Mouse (Mus musculus) R1 (cell line): ENCODE results near the gene Smim24.
A peak's percentile ranks its signal among the peaks of the same experiment; 100 is the strongest.

Experiments
- DNase-seq: peaks from one replicate; pipeline ENCODE4 v3.0.0-alpha.2; 2018; ENCODE audit warnings: low read depth, low spot score

The Smim24 gene

GRCm38 (mm10) chr10:81392781-81393185, at the start of gene Smim24:
TSS of gene Smim24 (plus strand) at chr10:81393051.
- DNase-seq = no peak

- DNase-seq = no peak
These were observed 48.3 kb upstream of the Smim24 start for GRCm38 (mm10) chr10:81344421-81345161.

- DNase-seq = no peak
These were observed 47.7 kb upstream of the Smim24 start for GRCm38 (mm10) chr10:81345162-81345534.

- DNase-seq = peak; percentile 89
These were observed 46.3 kb upstream of the Smim24 start for GRCm38 (mm10) chr10:81346453-81347067.

- peak; percentile 97 for DNase-seq
These were observed 43.7 kb upstream of the Smim24 start for GRCm38 (mm10) chr10:81349146-81349545.

GRCm38 (mm10) chr10:81349961-81350350, 42.9 kb upstream of the Smim24 start:
- no peak for DNase-seq

GRCm38 (mm10) chr10:81350351-81351063, 42.3 kb upstream of the Smim24 start, which contains the start of gene Hmg20b:
TSS of gene Hmg20b (minus strand) at chr10:81350480.
- peak; percentile 99 for DNase-seq

GRCm38 (mm10) chr10:81351678-81352291, 41.1 kb upstream of the Smim24 start:
- DNase-seq = peak; percentile 91

- peak; percentile 85 for DNase-seq
These were observed 37.9 kb upstream of the Smim24 start for GRCm38 (mm10) chr10:81354738-81355477.

GRCm38 (mm10) chr10:81355533-81355932, 37.3 kb upstream of the Smim24 start:
- DNase-seq = no peak

GRCm38 (mm10) chr10:81356352-81356990, 36.4 kb upstream of the Smim24 start:
- no peak for DNase-seq

- DNase-seq = peak; percentile 85
These were observed 35.6 kb upstream of the Smim24 start, which contains the start of gene Mfsd12 for GRCm38 (mm10) chr10:81356991-81357844. TSS of gene Mfsd12 (plus strand) at chr10:81357491.

GRCm38 (mm10) chr10:81358209-81358608, 34.6 kb upstream of the Smim24 start:
- peak; percentile 71 for DNase-seq

GRCm38 (mm10) chr10:81358841-81359240, 34.0 kb upstream of the Smim24 start:
- DNase-seq = no peak

GRCm38 (mm10) chr10:81360721-81361120, 32.1 kb upstream of the Smim24 start:
- DNase-seq = peak; percentile 55

GRCm38 (mm10) chr10:81362336-81362949, 30.4 kb upstream of the Smim24 start:
- peak; percentile 82 for DNase-seq

GRCm38 (mm10) chr10:81363436-81364346, 29.2 kb upstream of the Smim24 start:
- peak; percentile 55 for DNase-seq

GRCm38 (mm10) chr10:81364666-81365065, 28.2 kb upstream of the Smim24 start:
- no peak for DNase-seq
